Mouse (Mus musculus): Measurements from ENCODE around the gene Rap2c. TPM values are rescaled to one million over a fixed set of nuclear protein-coding genes. Genes with fewer than 3 reads are reported as not detected.

Gene Rap2c
- polyA plus RNA-seq, 1 experiment = 8.3 TPM

DNA sequence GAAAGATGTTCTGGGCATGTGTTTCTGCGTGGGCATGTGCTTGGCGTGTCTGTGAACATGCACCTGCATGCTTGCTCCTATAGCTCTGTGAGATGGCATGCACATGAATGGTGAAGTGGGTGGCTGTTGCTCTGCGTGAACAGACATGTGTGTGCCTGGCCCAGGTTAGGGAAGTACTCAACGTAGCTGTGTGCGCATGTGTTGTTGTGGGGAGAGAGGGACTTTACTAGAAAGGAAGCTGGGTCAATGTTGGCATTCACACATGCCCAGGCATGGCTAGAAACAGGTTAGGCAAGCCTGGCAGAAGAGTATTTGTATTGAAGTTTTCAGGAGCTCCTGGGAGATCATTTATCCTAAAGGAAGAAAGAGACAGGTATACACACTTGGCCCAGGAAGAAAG is 26.5 kb downstream of the Rap2c start:
- Histone ChIP-seq H3K27me3 (ENCODE audit: control insufficient read depth, insufficient read depth, insufficient read length) (no peaks in the 10 kb centered on the region), H3K4me2 (ENCODE audit: low read depth) (no peak overlapping the region), H3K4me3 (no peak overlapping the region), H3ac (ENCODE audit: control insufficient read depth, insufficient read length) (no peak overlapping the region), H3K79me2 (ENCODE audit: control insufficient read depth, insufficient read depth) (no peaks in the 10 kb centered on the region), H3K36me3 (ENCODE audit: control insufficient read depth, insufficient read depth) (no peaks in the 10 kb centered on the region)
- TF ChIP-seq MAX (IDR thresholded peaks at IDR 0.05; ENCODE audit: low read depth) (no peak), SRF (IDR thresholded peaks at IDR 0.05; ENCODE audit: control insufficient read depth, insufficient read length, low read depth) (no peak), E2F4 (IDR thresholded peaks at IDR 0.05; ENCODE audit: insufficient read depth) (no peak), POLR2AphosphoS2 (IDR thresholded peaks at IDR 0.05; ENCODE audit: insufficient read length, low read depth) (no peak), TCF12 (IDR thresholded peaks at IDR 0.05; ENCODE audit: insufficient read depth, poor library complexity, severe bottlenecking) (no peak), USF1 (IDR thresholded peaks at IDR 0.05; ENCODE audit: low read depth) (no peak), CEBPB (IDR thresholded peaks at IDR 0.05; ENCODE audit: insufficient read depth, poor library complexity, severe bottlenecking) (no peak), MYOG (IDR thresholded peaks at IDR 0.05; ENCODE audit: control insufficient read depth in 1 of 3, insufficient read depth in 1 of 3, insufficient read length in 2 of 3, low read depth in 2 of 3) (no peak), MYOD1 (IDR thresholded peaks at IDR 0.05; ENCODE audit: control insufficient read depth in 1 of 3, insufficient read length in 2 of 3, low read depth in 2 of 3) (no peak), TCF3 (IDR thresholded peaks at IDR 0.05; ENCODE audit: insufficient read length, low read depth) (no peak), POLR2A (IDR thresholded peaks at IDR 0.05; ENCODE audit: insufficient read length, low read depth) (no peak)

DNA sequence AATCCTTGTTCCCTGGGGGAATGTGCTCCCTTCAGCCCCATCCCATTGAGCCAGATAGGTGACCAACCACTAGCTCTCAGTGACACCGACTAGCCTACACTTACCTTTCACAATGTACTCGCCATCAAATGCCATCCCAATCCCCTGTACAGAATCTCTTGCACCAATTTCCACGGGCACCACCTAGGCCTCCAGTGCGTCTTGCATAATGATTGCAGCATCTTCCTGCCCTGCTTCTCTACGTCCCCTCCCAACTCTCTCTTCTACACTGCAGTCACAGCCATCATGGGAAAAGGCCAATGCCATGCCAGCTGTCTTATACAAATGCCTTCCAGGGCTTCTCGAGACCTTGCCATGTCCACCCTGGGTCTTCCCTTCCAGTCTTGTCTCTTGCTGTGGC is 27.9 kb downstream of the Rap2c start:
- Histone ChIP-seq H3K36me3 (ENCODE audit: control insufficient read depth, insufficient read depth) (no peaks in the 10 kb centered on the region), H3K4me3 (no peak overlapping the region), H3K27me3 (ENCODE audit: control insufficient read depth, insufficient read depth, insufficient read length) (no peaks in the 10 kb centered on the region), H3K79me2 (ENCODE audit: control insufficient read depth, insufficient read depth) (no peaks in the 10 kb centered on the region), H3K4me2 (ENCODE audit: low read depth) (peak overlapping the region; percentile 32), H3ac (ENCODE audit: control insufficient read depth, insufficient read length) (no peak overlapping the region)
- TF ChIP-seq CEBPB (IDR thresholded peaks at IDR 0.05; ENCODE audit: insufficient read depth, poor library complexity, severe bottlenecking) (peak; percentile 75; the same call in 1 of the 2 replicates), MYOD1 (IDR thresholded peaks at IDR 0.05; ENCODE audit: control insufficient read depth in 1 of 3, insufficient read length in 2 of 3, low read depth in 2 of 3) (no peak)

GRCm38 (mm10) chrX:50988581-50988980 is 29.2 kb downstream of the Rap2c start:
- no peaks in the 10 kb centered on the region for H3K36me3 ChIP-seq (ENCODE audit: control insufficient read depth, insufficient read depth)
- no peaks in the 10 kb centered on the region for H3K27me3 ChIP-seq (ENCODE audit: control insufficient read depth, insufficient read depth, insufficient read length)
- H3K79me2 ChIP-seq (ENCODE audit: control insufficient read depth, insufficient read depth) = no peaks in the 10 kb centered on the region
- no peak overlapping the region for H3K4me3 ChIP-seq
- H3K4me2 ChIP-seq (ENCODE audit: low read depth) = no peak overlapping the region
- no peak overlapping the region for H3ac ChIP-seq (ENCODE audit: control insufficient read depth, insufficient read length)
- TF ChIP-seq POLR2A (IDR thresholded peaks at IDR 0.05; ENCODE audit: insufficient read length, low read depth) (no peak), USF1 (IDR thresholded peaks at IDR 0.05; ENCODE audit: low read depth) (no peak), MYOG (IDR thresholded peaks at IDR 0.05; ENCODE audit: control insufficient read depth in 1 of 3, insufficient read depth in 1 of 3, insufficient read length in 2 of 3, low read depth in 2 of 3) (no peak), SRF (IDR thresholded peaks at IDR 0.05; ENCODE audit: control insufficient read depth, insufficient read length, low read depth) (no peak), MYOD1 (IDR thresholded peaks at IDR 0.05; ENCODE audit: control insufficient read depth in 1 of 3, insufficient read length in 2 of 3, low read depth in 2 of 3) (no peak)

DNA sequence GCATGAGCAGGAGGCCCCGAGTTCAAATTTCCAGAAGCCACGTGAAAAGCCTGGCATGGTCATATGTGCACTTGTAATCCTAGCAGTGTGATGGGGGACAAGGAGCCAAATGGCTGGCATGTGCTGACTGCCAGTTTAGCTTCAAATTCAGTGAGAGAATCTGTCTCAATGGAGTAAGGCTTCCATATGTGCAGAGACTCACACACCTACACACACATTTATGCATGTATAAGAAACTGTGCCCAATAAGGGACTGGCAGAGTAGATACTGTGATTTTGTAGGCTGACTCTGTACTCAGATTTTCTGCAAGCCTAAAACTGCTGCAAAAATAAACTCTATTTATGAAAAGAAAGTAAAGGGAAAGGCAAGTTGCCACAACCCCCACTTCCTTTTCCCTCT is 39.4 kb downstream of the Rap2c start:
- no peak for TF ChIP-seq MYOD1 (IDR thresholded peaks at IDR 0.05; ENCODE audit: control insufficient read depth in 1 of 3, insufficient read length in 2 of 3, low read depth in 2 of 3)
- TF ChIP-seq TCF3 (IDR thresholded peaks at IDR 0.05; ENCODE audit: insufficient read length, low read depth) = no peak
- no peak for TF ChIP-seq USF1 (IDR thresholded peaks at IDR 0.05; ENCODE audit: low read depth)
- no peak for TF ChIP-seq CEBPB (IDR thresholded peaks at IDR 0.05; ENCODE audit: insufficient read depth, poor library complexity, severe bottlenecking)
- TF ChIP-seq MYOG (IDR thresholded peaks at IDR 0.05; ENCODE audit: control insufficient read depth in 1 of 3, insufficient read depth in 1 of 3, insufficient read length in 2 of 3, low read depth in 2 of 3) = no peak
- no peak for TF ChIP-seq E2F4 (IDR thresholded peaks at IDR 0.05; ENCODE audit: insufficient read depth)
- TF ChIP-seq MAX (IDR thresholded peaks at IDR 0.05; ENCODE audit: low read depth) = no peak
- no peak for TF ChIP-seq REST (IDR thresholded peaks at IDR 0.05; ENCODE audit: insufficient read depth, insufficient read length)
- TF ChIP-seq POLR2AphosphoS2 (IDR thresholded peaks at IDR 0.05; ENCODE audit: insufficient read length, low read depth) = no peak
- TF ChIP-seq POLR2A (IDR thresholded peaks at IDR 0.05; ENCODE audit: insufficient read length, low read depth) = no peak
- TF ChIP-seq TCF12 (IDR thresholded peaks at IDR 0.05; ENCODE audit: insufficient read depth, poor library complexity, severe bottlenecking) = no peak
- no peak for TF ChIP-seq SRF (IDR thresholded peaks at IDR 0.05; ENCODE audit: control insufficient read depth, insufficient read length, low read depth)
- no peaks in the 10 kb centered on the region for H3K27me3 ChIP-seq (ENCODE audit: control insufficient read depth, insufficient read depth, insufficient read length)

DNA sequence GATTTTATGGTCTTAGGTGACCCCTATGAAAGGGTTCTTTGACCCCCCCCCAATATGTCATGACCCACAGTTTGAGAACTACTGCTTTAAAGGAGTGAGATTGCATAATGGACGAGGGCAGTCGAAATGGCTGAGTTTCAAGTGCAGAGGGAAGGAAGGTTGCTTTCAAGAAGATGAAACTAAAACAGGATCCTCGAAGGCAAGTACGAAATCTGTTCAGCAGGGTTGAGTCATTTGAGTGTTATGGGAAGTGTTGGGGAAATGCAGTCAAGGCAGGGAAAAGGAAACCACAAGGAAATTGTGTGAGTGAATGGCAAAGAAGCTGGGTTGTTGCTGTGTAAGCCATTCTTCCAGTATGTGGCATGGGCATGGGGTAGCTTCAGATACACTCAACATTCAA is 45.7 kb downstream of the Rap2c start:
- no peak overlapping the region for H3K4me2 ChIP-seq (ENCODE audit: low read depth)
- no peak for TF ChIP-seq TCF12 (IDR thresholded peaks at IDR 0.05; ENCODE audit: insufficient read depth, poor library complexity, severe bottlenecking)
- TF ChIP-seq POLR2A (IDR thresholded peaks at IDR 0.05; ENCODE audit: insufficient read length, low read depth) = no peak
- no peak for TF ChIP-seq CEBPB (IDR thresholded peaks at IDR 0.05; ENCODE audit: insufficient read depth, poor library complexity, severe bottlenecking)
- TF ChIP-seq MAX (IDR thresholded peaks at IDR 0.05; ENCODE audit: low read depth) = no peak
- no peak for TF ChIP-seq POLR2AphosphoS2 (IDR thresholded peaks at IDR 0.05; ENCODE audit: insufficient read length, low read depth)
- TF ChIP-seq TCF3 (IDR thresholded peaks at IDR 0.05; ENCODE audit: insufficient read length, low read depth) = no peak
- no peak for TF ChIP-seq MYOG (IDR thresholded peaks at IDR 0.05; ENCODE audit: control insufficient read depth in 1 of 3, insufficient read depth in 1 of 3, insufficient read length in 2 of 3, low read depth in 2 of 3)
- TF ChIP-seq E2F4 (IDR thresholded peaks at IDR 0.05; ENCODE audit: insufficient read depth) = no peak
- no peak overlapping the region for H3ac ChIP-seq (ENCODE audit: control insufficient read depth, insufficient read length)
- H3K27me3 ChIP-seq (ENCODE audit: control insufficient read depth, insufficient read depth, insufficient read length) = no peaks in the 10 kb centered on the region
- H3K36me3 ChIP-seq (ENCODE audit: control insufficient read depth, insufficient read depth) = no peaks in the 10 kb centered on the region
- no peaks in the 10 kb centered on the region for H3K79me2 ChIP-seq (ENCODE audit: control insufficient read depth, insufficient read depth)
- no peak overlapping the region for H3K4me3 ChIP-seq

More for the DNA sequence above, 39.4 kb downstream of the Rap2c start:
- Histone ChIP-seq H3K36me3 (ENCODE audit: control insufficient read depth, insufficient read depth) (no peaks in the 10 kb centered on the region), H3K79me2 (ENCODE audit: control insufficient read depth, insufficient read depth) (no peaks in the 10 kb centered on the region), H3K4me2 (ENCODE audit: low read depth) (no peak overlapping the region), H3K4me3 (no peak overlapping the region), H3ac (ENCODE audit: control insufficient read depth, insufficient read length) (no peak overlapping the region)
